Mouse (Mus musculus): ENCODE data around the gene Trim45.

Gene Trim45

DNA sequence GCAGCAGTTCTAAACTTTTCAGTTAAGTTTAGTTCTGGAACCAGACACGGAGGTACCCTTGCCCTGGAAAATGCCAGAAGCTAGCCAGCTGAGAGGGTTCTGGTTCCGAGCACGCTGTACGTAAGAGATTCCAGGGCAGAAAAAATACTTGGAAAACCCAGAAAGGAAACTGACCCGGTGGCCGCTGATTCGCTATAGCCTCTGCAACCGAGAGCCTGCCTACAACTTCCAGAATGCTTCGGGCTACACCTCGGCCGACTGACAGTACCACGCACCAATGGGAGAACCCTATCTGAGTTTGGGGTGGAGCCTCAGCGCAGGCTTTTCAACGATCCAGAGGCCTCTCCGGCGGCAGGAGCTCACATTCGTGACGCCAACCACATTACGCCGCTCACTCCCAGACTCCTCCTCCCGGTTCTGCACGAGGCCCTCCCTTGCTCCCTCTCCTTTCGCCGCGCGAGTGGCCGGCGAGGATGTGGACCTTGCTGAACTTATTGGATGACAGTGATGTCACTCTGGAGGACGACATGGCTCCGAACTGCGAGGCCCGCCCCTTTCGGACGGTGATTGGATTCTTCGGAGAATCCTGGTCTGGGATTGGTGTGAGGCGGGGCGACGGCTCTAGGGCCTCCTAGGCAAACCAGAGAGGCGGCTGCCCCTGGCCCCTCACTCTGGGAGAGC lies at the start of gene Trim45:
Trim45 (plus strand) TSS at position 378 of the 681 bp plus-strand sequence.
- peak; percentile 95 for DNase-seq (ENCODE audit: low spot score in 2 of 2)

DNA sequence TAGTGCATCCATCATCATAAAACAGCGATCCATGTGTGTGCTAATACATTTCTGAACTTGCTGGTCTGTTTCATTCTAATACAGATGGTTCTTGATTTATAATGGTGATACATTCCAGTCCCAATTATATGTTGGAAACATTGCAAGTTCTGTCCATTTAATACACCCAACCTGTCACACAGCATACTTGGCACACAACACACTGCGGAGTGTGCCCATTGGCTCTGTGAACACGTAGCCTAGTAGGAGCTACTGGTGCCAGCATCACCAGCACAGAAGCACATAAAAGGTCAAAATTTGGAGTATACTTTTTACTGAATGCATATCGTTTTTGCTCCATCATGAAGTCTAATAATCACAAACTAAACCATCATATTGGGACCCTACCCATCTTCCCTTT lies 44.9 kb upstream of the Trim45 start:
- no peak for DNase-seq (ENCODE audit: low spot score in 2 of 2)

DNA sequence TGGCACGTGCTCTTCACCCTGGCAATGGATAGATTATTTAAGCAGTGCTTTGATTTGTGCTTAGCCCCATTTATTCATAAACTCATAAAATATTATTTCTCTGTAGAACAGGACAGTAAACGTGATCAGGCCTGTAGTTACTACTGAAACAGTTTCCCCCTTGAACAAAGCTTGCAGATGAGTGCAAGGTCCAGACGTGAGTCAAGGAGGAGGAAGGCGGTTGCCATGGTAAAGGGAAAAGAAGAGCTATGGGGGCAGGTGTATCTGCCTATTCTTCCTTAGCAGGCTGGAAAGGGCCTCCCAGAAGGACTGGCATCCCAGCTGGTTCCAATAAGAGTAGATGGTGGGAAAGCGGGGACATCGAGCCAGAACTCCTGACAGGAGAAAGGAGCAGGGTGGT lies 40.6 kb upstream of the Trim45 start:
- no peak for DNase-seq (ENCODE audit: low spot score in 2 of 2)

DNA sequence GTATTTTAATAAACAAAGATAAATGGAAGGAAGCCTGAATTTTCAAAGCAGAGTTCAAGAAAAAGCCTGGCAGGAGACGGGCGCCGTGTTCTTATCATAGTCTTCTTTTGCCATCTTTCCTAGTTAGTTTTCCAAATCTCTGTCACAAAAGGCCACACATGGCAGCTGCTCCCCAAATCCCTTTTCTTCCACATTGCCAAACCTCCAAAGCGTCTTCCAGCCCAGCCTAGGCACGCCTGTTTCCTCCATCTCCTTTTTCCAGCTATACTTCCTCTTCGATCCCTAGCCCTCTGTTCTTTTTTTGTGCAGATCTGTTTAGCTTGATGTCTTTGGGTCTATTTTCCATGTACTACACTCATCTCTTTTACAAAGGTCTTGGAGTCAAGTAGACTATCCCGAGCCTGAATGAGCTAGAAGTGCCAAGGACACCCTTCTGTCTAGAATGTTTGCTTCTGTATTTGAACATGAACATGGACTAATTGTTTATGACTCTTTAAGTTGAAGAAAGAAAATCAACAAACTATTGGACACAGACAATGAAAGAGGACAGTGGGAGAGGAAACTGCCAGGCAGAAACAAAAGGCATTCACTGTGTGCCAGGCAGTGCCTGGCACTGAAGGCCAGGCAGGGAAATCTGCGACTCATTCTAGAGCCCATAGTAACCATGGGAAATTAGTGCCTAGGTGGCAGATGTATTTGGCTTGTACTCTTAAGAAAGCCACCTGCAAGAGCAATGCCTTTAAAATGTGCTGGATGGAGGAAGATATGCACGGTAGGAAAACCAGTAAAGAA lies 40.0 kb upstream of the Trim45 start:
- no peak for DNase-seq (ENCODE audit: low spot score in 2 of 2)

DNA sequence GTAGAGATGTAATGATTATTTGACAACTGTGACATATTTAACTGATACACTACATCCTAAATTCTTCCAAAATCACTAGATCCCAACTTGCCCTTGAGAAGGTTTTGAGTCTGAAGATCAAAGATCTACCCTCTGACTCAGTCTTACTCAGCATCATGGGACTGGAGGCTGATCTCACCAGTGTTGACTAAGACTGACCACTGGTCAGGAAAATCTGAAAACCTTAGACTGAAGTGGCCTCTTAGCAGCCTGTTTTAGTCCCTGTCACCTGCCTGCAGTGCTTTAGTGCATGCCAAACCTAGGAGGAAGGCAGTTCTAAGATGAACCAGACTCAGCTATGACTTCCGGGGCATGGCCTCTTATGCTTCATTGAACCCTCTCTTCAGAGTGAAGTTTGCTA lies 32.8 kb upstream of the Trim45 start:
- no peak for DNase-seq (ENCODE audit: low spot score in 2 of 2)

DNA sequence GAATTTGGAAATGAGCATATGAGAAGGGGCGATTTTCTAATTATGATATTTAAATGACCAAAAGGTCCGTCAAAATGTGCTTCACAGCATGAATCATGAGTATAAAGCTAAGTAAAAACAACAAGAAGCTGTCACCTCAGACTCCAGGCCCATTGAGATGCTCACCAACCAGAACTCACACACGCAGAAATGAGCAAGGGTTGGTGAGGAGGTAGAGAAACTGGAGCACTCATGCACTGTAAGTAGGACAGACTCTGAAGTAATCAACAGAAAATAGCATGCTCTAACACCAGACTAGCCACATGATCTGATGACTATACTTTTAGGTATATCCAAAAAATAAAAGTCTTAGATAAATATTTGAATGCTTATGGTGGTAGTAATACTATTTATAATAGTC lies 31.6 kb upstream of the Trim45 start:
- no peak for DNase-seq (ENCODE audit: low spot score in 2 of 2)

DNA sequence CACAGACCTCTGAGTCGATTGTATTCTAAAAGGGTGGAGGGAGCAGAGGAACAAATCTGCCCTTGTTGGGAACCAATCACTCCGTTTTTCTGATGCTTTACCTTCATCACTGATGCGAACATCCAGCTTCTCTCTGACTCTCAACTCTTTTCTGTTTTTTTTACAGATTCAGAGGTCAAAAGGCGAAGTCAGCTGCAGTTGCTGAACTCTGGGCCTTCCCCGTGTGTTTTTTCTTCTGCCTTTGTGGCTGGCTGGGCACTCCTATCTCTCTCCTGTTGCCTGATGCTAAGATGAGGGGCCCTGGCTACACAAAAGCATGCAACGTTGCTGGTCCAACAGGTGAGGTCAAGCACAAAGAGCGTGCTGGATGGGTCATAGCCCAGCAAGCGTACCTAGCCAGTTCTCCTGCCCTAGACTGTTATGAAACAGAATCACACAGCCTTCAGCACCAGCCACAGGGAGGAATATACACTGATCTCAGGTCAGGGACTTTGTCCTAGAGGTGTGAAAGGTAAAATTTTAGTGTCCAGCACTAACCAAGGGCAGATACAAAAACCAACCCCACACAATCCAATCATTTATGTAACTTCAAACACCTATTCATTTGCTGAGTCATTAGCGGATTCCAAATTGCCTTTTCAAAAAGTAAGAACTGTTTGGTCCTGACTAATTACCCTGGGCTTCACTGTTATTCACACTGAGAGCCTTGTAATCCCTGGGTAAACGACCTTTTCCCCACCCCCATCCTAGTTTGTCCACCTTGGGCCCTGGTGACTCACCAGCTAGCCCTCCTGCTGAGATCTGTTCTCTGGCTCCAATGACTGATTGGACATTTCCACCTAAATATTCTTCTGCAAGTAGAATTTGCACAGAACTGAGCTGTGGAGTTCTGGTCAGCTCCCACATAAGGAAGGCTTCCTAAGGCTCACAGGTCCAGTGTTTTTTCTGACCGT lies 29.3 kb upstream of the Trim45 start:
- DNase-seq (ENCODE audit: low spot score in 2 of 2): no peak

DNA sequence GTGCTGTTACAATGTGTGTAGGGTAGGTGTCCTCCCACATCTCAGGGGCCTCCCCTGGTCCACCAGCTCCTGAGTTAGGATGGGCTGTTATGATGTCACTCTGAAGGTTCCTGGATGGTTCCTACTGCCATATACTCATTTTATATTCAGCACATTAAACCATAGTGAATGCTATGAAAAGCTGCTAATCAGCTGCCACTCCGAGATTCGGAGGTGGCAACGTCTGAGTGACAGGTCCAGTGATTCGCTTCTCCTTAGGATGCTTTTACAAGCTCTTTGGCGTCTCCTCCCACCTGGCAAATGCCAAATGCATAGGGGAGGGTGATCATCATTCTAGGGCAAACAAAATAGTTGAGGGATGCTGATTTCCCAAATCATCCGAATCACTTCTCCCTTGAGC lies 26.5 kb upstream of the Trim45 start:
- no peak for DNase-seq (ENCODE audit: low spot score in 2 of 2)

DNA sequence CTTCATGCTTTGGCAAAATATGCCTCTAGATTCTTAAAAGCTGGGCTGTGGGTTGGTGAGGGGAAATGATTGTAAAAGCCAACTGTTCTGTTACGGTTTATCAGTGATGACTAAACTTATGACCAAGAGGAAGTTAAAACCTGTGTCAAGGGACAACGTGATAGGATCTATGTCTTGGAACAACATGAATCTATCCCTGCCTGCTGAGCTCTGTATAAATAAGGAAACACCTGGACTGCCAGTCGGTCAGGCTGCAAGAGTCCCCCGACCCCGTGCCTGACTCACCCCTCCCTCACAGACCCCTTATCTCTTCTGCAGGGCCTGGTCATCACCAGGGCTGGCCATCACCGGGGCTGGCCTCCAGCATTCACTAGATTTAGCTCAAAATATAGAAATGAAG lies 15.9 kb upstream of the Trim45 start:
- no peak for DNase-seq (ENCODE audit: low spot score in 2 of 2)

DNA sequence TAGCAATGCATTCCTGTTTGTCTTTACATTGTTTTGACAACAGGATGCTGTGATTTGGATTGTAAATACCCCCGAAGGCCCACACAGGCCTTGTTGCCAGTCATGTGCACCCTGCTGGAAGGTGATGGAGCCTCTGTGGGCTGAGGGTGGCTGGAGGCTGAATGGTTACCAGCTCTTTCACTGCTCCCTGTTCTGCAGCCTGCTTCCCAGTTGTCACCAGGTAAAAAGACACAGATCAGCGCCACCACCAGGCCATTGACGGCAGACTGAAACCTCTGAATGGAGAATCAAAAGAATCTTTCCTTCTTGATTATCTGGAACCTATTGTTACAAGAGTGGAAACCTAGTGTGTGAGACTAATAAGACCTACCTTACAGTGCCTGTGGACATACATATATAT lies 15.1 kb upstream of the Trim45 start:
- peak in 1 of 2 experiments; percentile 32 for DNase-seq (ENCODE audit: low spot score in 2 of 2)

DNA sequence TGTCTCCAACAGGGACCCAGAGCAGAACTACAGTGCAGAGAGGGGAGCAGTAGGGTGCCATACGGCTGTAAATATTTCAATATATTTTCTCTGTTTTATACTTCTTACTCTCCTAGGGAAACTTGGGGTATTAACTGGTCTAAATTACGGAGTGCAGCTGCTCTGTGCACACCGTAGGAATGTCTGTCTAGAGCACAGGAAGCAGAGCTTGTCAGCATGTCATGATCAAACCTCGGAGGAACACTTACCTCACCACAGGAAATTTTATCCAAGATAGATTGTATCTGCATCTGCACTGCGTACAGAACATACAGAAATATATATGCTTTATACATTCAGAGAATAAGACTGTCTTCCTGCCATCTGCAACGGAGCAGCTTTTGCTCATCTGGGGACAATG lies 13.4 kb upstream of the Trim45 start:
- DNase-seq (ENCODE audit: low spot score in 2 of 2): no peak

DNA sequence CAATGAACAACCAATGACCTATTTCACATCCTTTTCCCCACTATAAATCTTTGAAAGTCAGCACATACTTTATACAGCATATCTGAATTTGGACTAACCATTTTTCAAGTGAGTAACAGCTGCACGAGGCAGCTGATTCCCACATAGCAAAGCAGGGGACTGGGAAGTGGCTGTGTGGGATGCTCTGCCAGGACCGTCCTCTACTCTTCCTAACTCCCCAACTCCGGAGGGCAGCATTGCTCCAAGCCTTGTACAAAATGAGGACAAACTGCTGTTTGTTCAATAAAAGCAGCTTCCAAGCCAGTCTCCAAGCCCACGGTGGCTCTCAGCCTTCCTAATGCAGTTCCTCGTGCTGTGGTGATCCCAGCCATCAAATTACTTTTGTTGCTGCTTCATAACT lies 11.4 kb upstream of the Trim45 start:
- DNase-seq (ENCODE audit: low spot score in 2 of 2): no peak

DNA sequence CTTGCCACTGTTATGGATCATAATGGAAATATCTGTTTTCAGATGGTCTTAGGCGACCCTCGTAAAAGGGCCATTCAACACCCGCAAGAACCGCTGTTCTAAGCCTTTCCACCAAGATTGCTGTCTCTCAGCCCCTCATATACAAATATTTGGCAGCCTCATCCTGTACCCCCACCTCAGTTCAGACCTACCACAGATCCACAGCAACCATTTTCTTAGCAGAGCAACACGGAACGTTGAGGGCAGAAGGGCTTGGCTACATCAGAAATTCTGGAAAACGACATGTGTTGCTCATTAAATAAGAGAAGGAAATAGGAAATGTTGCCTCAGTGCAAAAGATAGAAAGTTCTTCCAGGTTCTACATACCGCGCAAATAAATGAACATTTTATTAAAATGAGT lies 11.0 kb upstream of the Trim45 start:
- no peak for DNase-seq (ENCODE audit: low spot score in 2 of 2)

DNA sequence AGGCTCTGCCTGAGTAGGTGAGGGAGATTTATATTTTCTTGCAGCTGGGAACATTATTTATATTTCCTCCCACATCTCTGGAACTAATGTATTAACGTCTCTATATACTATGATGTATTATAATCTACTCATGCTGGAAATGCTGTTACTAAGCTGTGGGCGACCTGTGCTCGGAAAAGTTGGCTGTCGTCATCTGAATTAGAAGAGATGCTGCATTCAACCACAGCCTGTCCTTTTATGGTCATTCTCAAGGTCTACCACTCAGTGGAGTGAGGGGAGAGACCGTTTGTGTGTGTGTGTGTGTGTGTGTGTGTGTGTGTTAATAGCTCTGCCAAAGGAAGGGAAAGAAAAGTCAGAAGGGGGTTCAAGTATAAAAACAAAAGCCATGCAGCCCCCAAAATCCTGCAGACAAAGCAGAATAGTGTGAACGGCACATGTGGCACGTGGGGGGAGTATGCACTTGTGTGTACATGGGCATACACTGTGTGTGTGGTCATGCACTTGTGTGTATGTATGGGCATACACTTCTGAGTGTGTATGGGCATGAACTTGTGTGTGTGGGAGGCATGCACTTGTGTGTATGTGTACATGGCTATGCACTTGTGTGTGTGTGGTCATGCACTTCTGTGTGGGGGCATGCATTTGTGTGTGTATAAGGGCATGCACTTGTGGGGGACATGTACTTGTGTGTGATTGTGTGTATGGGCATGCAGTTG lies 10.3 kb upstream of the Trim45 start:
- DNase-seq (ENCODE audit: low spot score in 2 of 2): no peak

DNA sequence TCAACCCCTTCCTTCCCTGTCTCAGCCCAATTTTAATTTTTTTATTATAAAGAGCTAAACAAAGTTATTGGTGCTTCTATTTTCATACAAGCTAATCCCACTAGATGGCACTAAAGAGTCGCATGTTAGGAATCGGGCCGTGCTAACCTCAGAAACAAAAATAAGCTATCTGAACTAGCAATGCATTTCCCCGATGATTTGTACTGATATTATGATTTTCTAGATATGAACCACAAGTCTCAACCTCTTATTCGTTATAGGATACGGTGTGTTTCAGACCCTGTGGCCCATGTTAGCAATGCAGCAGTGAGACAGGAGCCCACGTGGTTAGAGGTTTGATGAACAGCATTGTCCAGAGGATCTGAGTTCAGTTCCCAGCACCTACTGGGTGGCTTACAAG lies 5.2 kb upstream of the Trim45 start:
- DNase-seq (ENCODE audit: low spot score in 2 of 2): no peak

DNA sequence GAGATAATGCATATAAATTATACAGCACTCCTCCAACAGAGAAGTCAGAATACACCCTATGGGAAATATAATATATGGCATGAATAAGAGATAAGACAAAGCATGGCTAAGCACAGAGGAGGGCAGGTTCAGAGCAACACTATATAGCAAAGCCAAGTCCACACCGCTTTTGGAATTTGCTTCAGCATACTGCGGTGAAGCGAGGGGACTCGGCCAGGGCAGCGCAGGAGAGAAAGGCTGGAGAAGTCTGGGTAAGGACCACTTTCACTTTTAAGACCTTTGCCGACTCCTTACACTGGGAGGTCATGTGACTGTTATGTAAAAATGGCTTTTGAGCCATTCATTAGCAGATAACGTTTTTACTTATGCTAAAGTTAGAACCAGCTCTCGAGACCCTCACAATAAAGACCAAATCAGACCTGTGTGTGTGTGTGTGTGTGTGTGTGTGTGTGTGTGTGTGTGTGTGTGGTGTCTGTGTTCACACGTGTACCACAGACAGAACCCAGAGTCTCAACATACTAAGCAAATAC lies 1.3 kb upstream of the Trim45 start:
- DNase-seq (ENCODE audit: low spot score in 2 of 2): no peak

DNA sequence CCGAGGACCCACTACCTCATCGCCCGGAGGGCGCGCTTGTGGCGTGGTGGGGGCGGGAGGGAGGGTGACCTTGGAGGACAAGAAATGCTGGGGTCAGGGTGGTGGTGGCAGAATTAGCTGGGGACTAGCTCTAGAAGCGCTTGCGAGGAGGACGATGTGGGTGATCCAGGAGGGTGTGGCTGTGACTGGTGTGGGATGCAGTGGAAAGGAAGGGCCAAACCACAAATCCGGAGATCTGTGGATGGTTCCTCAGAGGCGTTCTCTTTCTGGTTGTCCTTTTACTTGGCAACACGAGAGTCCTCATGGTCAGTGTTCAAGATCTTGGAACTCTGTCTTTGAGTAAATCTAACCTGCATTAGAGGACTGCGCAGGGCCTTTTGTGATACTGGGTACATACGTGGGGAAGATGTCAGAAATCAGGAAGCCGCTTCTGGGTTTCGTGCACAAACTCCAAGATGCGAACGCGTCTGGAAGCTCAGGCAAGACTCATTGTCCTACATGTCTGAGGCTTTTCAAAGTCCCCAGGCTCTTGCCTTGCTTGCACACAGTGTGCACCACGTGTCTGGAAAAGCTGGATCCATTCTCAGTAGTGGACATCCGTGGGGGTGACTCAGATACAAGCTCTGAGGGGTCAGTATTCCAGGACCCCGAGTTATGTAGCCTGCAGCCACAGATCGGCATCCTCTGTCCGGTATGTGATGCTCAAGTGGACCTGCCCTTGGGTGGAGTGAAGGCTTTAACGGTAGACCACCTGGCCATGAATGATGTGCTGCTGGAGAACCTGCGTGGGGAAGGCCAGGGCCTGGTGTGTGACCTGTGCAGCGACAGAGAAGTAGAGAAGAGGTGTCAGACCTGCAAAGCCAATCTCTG lies 739 bp downstream of the Trim45 start:
- no peak for DNase-seq (ENCODE audit: low spot score in 2 of 2)

DNA sequence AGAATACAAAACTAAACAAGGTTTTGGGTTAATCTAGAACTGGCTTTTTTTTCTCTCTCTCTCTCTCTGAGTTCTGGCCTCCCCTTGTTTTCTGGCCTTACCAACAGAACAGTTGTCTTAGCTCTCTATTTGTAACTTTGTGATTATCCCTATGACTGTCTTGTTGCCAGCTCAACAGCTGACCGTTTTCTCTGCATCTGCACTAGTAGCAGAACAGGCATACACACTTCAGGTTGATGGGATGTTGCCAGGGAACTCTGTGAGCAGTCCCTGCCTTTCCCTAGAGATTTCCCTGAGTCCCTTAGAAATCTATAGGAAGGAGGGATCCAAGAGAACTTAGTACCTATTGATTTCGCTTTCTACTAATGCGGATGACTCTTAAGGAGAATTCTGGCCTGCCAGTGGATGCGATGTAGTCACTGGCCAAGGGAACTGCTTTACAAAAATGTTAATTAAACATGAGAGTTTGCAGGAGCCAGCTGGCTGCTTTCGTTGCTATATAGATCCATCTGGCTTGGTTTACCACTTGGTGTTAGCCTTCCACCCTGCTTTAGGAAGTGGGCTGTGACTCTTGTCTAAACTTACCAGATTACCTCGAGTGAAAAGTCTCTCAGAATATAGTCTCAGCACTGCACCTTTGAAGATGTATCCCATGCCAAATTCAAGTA lies 2.2 kb downstream of the Trim45 start:
- DNase-seq (ENCODE audit: low spot score in 2 of 2): no peak

DNA sequence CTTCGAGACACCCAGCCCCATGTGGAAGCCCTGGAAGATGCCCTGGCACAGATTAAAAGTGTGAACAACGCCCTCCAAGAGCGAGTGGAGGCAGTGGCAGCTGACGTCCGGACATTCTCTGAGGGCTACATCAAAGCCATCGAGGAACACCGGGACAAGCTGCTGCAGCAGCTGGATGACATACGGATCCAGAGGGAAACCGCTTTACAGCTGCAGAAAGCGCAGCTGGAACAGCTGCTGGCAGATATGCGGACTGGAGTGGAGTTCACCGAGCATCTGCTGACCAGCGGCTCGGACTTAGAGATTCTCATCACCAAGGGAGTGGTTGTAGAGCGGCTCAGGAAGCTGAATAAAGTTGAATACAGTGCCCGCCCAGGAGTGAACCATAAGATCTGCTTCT lies 3.2 kb downstream of the Trim45 start:
- DNase-seq (ENCODE audit: low spot score in 2 of 2): no peak

Measured in spleen, postnatal 10 days (tissue).